Mouse (Mus musculus): ENCODE measurements around the gene Lfng.

DNA sequence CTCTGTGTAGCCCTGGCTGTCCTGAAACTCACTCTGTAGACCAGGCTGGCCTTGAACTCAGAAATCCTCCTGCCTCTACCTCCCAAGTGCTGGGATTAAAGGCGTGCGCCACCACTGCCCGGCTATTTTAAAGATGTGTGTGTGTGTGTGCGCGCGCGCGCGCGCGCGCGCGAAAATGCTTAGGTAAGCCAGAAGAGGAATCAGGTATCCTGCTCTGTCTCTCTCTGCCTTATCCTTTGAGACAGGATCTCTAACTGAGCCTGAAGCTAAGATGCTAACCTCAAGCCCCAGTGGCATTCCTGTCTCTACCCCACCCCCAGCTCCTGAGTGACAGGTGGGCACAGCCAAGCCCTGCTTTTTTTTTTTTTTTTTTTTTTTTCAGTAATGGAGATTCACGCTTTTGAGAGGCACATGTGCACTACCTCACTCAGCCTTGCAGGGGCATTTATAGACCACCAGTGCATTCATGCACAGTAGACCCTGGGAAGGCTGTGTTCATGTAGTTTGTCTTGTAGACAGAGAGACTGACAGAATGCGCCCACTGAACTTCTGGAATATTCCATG, 38.0 kb upstream of the Lfng start:
- no peak for TF ChIP-seq POLR2A (IDR thresholded peaks at IDR 0.05; ENCODE audit: control insufficient read depth, low read depth, low read length)
- TF ChIP-seq CTCF (IDR thresholded peaks at IDR 0.05; ENCODE audit: control insufficient read depth, insufficient read depth, insufficient replicate concordance, low read depth, low read length), result no peak
